Mouse (Mus musculus) liver, postnatal 0 days (tissue): ENCODE measurements at regions not wholly inside any gene's neighbourhood (a gene's known extent, or its start where the extent isn't known, plus 50 kb on each side); places are given as distances from the start of the nearest gene placed in this dataset.

Experiments used
- CTCF ChIP-seq: sonication (generic); IDR thresholded peaks from 2 replicates; pipeline ENCODE4 v1.5.1; 2016; ENCODE audit warnings: antibody characterized with exemption, low read depth
- EP300 ChIP-seq: IDR thresholded peaks from 2 replicates; pipeline ENCODE4 v1.6.1; 2016; ENCODE audit warnings: antibody characterized with exemption, low read depth, mild to moderate bottlenecking

- TF ChIP-seq EP300 (no peak), CTCF (no peak)
Observed at GRCm38 (mm10) chr12:94636555-94636954, 1055.5 kb upstream of the Flrt2 start.
